Mouse (Mus musculus) cerebellum, postnatal 14 days (tissue): ENCODE data around the gene Cadm1.

Experiments
- DNase-seq, 2 experiments: peaks; one replicate each; pipeline ENCODE4 v3.0.0; 2021; ENCODE audit warnings: mixed read lengths in 2 of 2

The Cadm1 gene

GRCm38 (mm10) chr9:47686881-47687280 is 156.9 kb downstream of the Cadm1 start:
- DNase-seq, result no peak

- no peak for DNase-seq
Observed at GRCm38 (mm10) chr9:47687604-47688003, 157.6 kb downstream of the Cadm1 start.

- DNase-seq, result no peak
Observed at GRCm38 (mm10) chr9:47688297-47688696, 158.3 kb downstream of the Cadm1 start.

GRCm38 (mm10) chr9:47692911-47693310 is 162.9 kb downstream of the Cadm1 start:
- no peak for DNase-seq

- peak; percentile 85 to 86 for DNase-seq
Observed at GRCm38 (mm10) chr9:47699026-47699425, 169.1 kb downstream of the Cadm1 start.

- no peak for DNase-seq
Observed at GRCm38 (mm10) chr9:47700021-47700420, 170.0 kb downstream of the Cadm1 start.

GRCm38 (mm10) chr9:47703026-47703876 is 173.3 kb downstream of the Cadm1 start:
- DNase-seq, result peak in 1 of 2 experiments; percentile 15

GRCm38 (mm10) chr9:47706341-47706740 is 176.4 kb downstream of the Cadm1 start:
- no peak for DNase-seq

GRCm38 (mm10) chr9:47707326-47707725 is 177.4 kb downstream of the Cadm1 start:
- DNase-seq, result no peak

- peak; percentile 89 to 94 for DNase-seq
Observed at GRCm38 (mm10) chr9:47708299-47708698, 178.3 kb downstream of the Cadm1 start.

GRCm38 (mm10) chr9:47710946-47711345 is 181.0 kb downstream of the Cadm1 start:
- no peak for DNase-seq

- DNase-seq, result no peak
Observed at GRCm38 (mm10) chr9:47714541-47714940, 184.6 kb downstream of the Cadm1 start.

GRCm38 (mm10) chr9:47715415-47715814 is 185.4 kb downstream of the Cadm1 start:
- no peak for DNase-seq

- peak; percentile 36 to 43 for DNase-seq
Observed at GRCm38 (mm10) chr9:47716883-47717282, 186.9 kb downstream of the Cadm1 start.

- no peak for DNase-seq
Observed at GRCm38 (mm10) chr9:47727611-47728010, 197.6 kb downstream of the Cadm1 start.

GRCm38 (mm10) chr9:47728852-47729251 is 198.9 kb downstream of the Cadm1 start:
- no peak for DNase-seq

GRCm38 (mm10) chr9:47730247-47730646 is 200.3 kb downstream of the Cadm1 start:
- DNase-seq, result no peak

GRCm38 (mm10) chr9:47733780-47734451 is 203.9 kb downstream of the Cadm1 start:
- DNase-seq, result no peak

GRCm38 (mm10) chr9:47734905-47735304 is 204.9 kb downstream of the Cadm1 start:
- no peak for DNase-seq

- no peak for DNase-seq
Observed at GRCm38 (mm10) chr9:47738799-47739198, 208.8 kb downstream of the Cadm1 start.

GRCm38 (mm10) chr9:47739276-47739675 is 209.3 kb downstream of the Cadm1 start:
- DNase-seq, result no peak

- DNase-seq, result peak; percentile 78 to 85
Observed at GRCm38 (mm10) chr9:47741751-47742150, 211.8 kb downstream of the Cadm1 start.

- no peak for DNase-seq
Observed at GRCm38 (mm10) chr9:47744916-47745315, 214.9 kb downstream of the Cadm1 start.

- DNase-seq, result peak in 1 of 2 experiments; percentile 40
Observed at GRCm38 (mm10) chr9:47745716-47746115, 215.7 kb downstream of the Cadm1 start.
